Mouse (Mus musculus): ENCODE data around the gene Dpp4. TPM values are rescaled to one million over a fixed set of nuclear protein-coding genes. Genes with fewer than 3 reads are reported as not detected.

Gene Dpp4
- polyA plus RNA-seq, 1 experiment, result not detected

DNA sequence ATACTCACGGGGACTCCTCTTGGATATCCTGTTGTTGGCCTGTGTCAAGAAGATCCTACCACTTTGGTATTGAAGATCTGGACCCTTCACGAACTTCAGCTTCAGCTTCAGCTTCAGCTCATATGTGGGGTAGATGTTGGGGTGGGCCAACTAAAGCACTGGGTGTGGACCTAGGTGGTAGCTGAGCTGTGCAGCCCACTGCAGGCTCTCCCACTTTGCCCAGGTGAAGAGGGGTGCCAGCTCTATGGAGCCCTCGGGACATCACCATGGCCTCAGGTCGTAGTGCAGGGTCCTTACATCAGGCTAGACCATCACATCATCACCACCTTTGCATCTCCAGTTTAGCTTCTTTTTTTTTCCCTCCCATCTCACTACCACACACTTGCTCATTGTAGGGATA, 9.2 kb upstream of the Dpp4 start:
- Histone ChIP-seq H3K36me3 (ENCODE audit: control insufficient read depth, insufficient read depth) (no peaks in the 10 kb centered on the region), H3K79me2 (ENCODE audit: control insufficient read depth, insufficient read depth) (no peaks in the 10 kb centered on the region), H3K4me3 (ENCODE audit: insufficient read depth, poor library complexity, severe bottlenecking) (no peak overlapping the region), H3K79me3 (ENCODE audit: low read depth) (no peaks in the 10 kb centered on the region), H3ac (ENCODE audit: control insufficient read depth, insufficient read length, low read depth) (no peak overlapping the region), H3K27me3 (ENCODE audit: control insufficient read depth, insufficient read depth, insufficient read length) (no peaks in the 10 kb centered on the region)
- TF ChIP-seq CEBPB (IDR thresholded peaks at IDR 0.05; ENCODE audit: low read depth) (no peak), FOSL1 (IDR thresholded peaks at IDR 0.05; ENCODE audit: insufficient read depth, low read length, poor library complexity, severe bottlenecking) (no peak), USF1 (IDR thresholded peaks at IDR 0.05; ENCODE audit: low read depth) (no peak), MYOD1 (IDR thresholded peaks at IDR 0.05; ENCODE audit: control insufficient read depth, insufficient read length, low read depth) (no peak), MYOG (IDR thresholded peaks at IDR 0.05; ENCODE audit: control insufficient read depth, extremely low read depth, insufficient read length) (no peak), MAX (IDR thresholded peaks at IDR 0.05) (no peak), CTCF (IDR thresholded peaks at IDR 0.05; ENCODE audit: control insufficient read depth, insufficient read depth, insufficient read length) (no peak)

DNA sequence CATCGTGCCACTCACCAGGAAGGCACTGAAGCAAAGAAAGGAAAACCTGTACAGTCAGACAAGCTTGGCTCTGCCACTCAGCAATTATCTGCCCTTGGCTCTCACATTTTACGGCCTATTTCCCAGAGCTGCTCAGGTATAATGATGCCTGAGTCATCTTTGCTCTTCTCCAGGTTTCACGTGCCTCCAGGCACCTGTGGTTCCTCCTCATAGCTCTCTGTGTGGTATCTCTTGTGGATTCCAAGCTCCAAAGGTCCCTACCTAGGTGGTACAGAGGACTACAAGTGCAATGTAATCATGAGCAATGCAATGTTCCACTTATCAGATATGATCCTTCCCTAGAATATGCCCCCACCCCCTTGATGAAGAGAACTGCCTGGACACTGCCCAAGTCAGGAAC, 8.0 kb upstream of the Dpp4 start:
- TF ChIP-seq USF1 (IDR thresholded peaks at IDR 0.05; ENCODE audit: low read depth), result no peak
- TF ChIP-seq MYOD1 (IDR thresholded peaks at IDR 0.05; ENCODE audit: control insufficient read depth, insufficient read length, low read depth), result no peak
- TF ChIP-seq CEBPB (IDR thresholded peaks at IDR 0.05; ENCODE audit: low read depth), result no peak
- no peak for TF ChIP-seq MAX (IDR thresholded peaks at IDR 0.05)
- no peak for TF ChIP-seq MYOG (IDR thresholded peaks at IDR 0.05; ENCODE audit: control insufficient read depth, extremely low read depth, insufficient read length)
- no peak for TF ChIP-seq CTCF (IDR thresholded peaks at IDR 0.05; ENCODE audit: control insufficient read depth, insufficient read depth, insufficient read length)
- H3K79me3 ChIP-seq (ENCODE audit: low read depth), result no peaks in the 10 kb centered on the region
- H3K27me3 ChIP-seq (ENCODE audit: control insufficient read depth, insufficient read depth, insufficient read length), result no peaks in the 10 kb centered on the region
- no peaks in the 10 kb centered on the region for H3K79me2 ChIP-seq (ENCODE audit: control insufficient read depth, insufficient read depth)
- no peak overlapping the region for H3K4me3 ChIP-seq (ENCODE audit: insufficient read depth, poor library complexity, severe bottlenecking)
- no peaks in the 10 kb centered on the region for H3K36me3 ChIP-seq (ENCODE audit: control insufficient read depth, insufficient read depth)
- no peak overlapping the region for H3ac ChIP-seq (ENCODE audit: control insufficient read depth, insufficient read length, low read depth)

DNA sequence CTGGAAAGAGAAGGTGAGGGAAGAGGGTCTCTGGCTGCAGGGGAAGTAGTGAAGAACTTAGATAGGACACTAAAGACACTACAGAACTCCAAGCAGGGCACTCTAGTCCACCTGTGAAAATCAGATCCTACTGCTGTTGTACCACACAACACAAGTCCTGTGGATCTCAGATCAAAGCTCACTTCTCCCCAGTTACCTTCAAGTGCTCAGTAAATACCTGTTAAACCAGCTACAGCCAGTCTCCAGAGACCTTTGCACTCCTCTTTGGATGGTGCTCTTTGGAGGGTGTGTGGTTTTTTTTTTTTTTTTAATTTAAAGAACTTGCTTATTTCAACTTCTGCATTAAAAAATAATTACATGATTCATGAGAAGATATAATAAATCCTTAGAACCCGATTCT, 5.2 kb upstream of the Dpp4 start:
- no peak overlapping the region for H3K4me3 ChIP-seq (ENCODE audit: insufficient read depth, poor library complexity, severe bottlenecking)
- no peak overlapping the region for H3ac ChIP-seq (ENCODE audit: control insufficient read depth, insufficient read length, low read depth)
- no peaks in the 10 kb centered on the region for H3K79me3 ChIP-seq (ENCODE audit: low read depth)
- no peaks in the 10 kb centered on the region for H3K79me2 ChIP-seq (ENCODE audit: control insufficient read depth, insufficient read depth)
- TF ChIP-seq CEBPB (IDR thresholded peaks at IDR 0.05; ENCODE audit: low read depth) (no peak), USF1 (IDR thresholded peaks at IDR 0.05; ENCODE audit: low read depth) (no peak), CTCF (IDR thresholded peaks at IDR 0.05; ENCODE audit: control insufficient read depth, insufficient read depth, insufficient read length) (no peak), MAX (IDR thresholded peaks at IDR 0.05) (no peak), MYOD1 (IDR thresholded peaks at IDR 0.05; ENCODE audit: control insufficient read depth, insufficient read length, low read depth) (no peak), FOSL1 (IDR thresholded peaks at IDR 0.05; ENCODE audit: insufficient read depth, low read length, poor library complexity, severe bottlenecking) (no peak), MYOG (IDR thresholded peaks at IDR 0.05; ENCODE audit: control insufficient read depth, extremely low read depth, insufficient read length) (no peak)
- H3K36me3 ChIP-seq (ENCODE audit: control insufficient read depth, insufficient read depth), result no peaks in the 10 kb centered on the region
- H3K27me3 ChIP-seq (ENCODE audit: control insufficient read depth, insufficient read depth, insufficient read length), result no peaks in the 10 kb centered on the region

DNA sequence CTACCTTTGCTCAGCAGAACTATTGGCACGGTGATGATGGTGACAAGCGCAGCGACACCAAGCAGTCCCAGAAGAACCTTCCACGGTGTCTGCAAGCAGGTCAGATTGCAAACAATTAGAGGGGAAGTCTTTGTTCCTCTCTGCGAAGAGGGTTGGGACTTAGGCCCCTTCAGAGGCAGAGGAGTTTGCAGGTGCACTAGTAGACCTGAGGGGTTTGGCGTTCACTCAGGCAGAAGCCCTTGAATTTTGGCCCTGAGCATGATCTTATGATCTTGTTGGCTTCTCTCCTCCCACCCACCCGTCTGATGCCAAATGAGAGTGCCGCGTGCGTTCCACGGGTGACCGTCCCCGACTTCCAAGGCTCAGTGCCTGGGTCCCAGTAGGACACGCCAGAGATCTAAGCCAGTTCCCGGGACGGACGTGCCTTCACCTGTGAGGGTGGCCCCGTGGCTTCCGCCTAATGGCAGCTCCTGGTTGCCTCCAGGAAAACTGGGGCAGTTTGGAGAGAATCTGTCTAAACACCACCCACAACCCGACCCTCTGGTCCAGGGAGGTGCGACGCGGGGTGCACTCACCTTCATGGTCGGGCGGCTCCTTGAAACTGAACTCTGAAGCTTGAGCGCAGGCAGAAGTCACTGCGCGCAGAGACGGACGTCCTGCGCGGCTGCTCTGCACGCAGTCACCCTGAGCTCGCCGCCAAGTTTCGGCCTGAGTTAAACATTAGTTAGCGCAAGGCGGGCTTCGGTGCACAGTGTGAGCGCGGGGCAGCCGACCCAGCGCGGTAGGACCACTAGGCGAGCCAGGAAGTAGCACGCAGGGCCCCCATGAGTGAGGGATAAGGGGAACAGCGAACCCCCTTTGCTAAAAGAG, 585 bp downstream of the Dpp4 start:
- Histone ChIP-seq H3K79me2 (ENCODE audit: control insufficient read depth, insufficient read depth) (no peaks in the 10 kb centered on the region), H3K79me3 (ENCODE audit: low read depth) (no peaks in the 10 kb centered on the region), H3K36me3 (ENCODE audit: control insufficient read depth, insufficient read depth) (no peaks in the 10 kb centered on the region), H3K4me3 (ENCODE audit: insufficient read depth, poor library complexity, severe bottlenecking) (no peak overlapping the region), H3ac (ENCODE audit: control insufficient read depth, insufficient read length, low read depth) (no peak overlapping the region), H3K27me3 (ENCODE audit: control insufficient read depth, insufficient read depth, insufficient read length) (peaks cover 3% of the 10 kb centered on the region)
- TF ChIP-seq MYOD1 (IDR thresholded peaks at IDR 0.05; ENCODE audit: control insufficient read depth, insufficient read length, low read depth) (no peak), FOSL1 (IDR thresholded peaks at IDR 0.05; ENCODE audit: insufficient read depth, low read length, poor library complexity, severe bottlenecking) (no peak), USF1 (IDR thresholded peaks at IDR 0.05; ENCODE audit: low read depth) (no peak)

DNA sequence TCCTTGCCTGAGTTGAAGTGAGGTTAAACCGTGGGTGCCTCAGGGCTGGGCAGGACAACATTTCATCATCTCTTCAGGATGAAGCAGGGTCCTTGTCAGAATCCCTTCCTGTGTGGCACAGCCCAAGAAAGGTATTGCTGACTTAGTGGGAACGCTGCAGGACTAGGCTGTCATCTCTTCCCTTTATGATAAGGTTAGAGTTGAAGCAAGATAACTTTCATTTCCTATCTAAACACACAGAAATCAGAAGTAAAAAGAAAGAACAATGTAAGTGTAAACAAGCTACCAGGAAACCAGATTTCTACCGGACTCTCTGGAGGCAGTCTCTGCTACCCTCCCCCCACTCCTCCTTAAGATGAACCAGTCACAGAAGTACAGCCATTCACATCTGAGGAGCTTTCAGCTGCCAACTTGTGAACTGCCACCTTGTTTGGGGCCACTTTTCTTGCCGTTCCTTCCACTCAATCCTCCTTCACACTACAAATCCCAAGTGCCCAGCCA, 3.3 kb downstream of the Dpp4 start:
- TF ChIP-seq MYOG (IDR thresholded peaks at IDR 0.05; ENCODE audit: control insufficient read depth, extremely low read depth, insufficient read length), result no peak
- TF ChIP-seq USF1 (IDR thresholded peaks at IDR 0.05; ENCODE audit: low read depth), result no peak
- TF ChIP-seq FOSL1 (IDR thresholded peaks at IDR 0.05; ENCODE audit: insufficient read depth, low read length, poor library complexity, severe bottlenecking), result no peak
- TF ChIP-seq CEBPB (IDR thresholded peaks at IDR 0.05; ENCODE audit: low read depth), result no peak
- TF ChIP-seq CTCF (IDR thresholded peaks at IDR 0.05; ENCODE audit: control insufficient read depth, insufficient read depth, insufficient read length), result no peak
- TF ChIP-seq MYOD1 (IDR thresholded peaks at IDR 0.05; ENCODE audit: control insufficient read depth, insufficient read length, low read depth), result no peak
- no peak for TF ChIP-seq MAX (IDR thresholded peaks at IDR 0.05)
- no peaks in the 10 kb centered on the region for H3K79me2 ChIP-seq (ENCODE audit: control insufficient read depth, insufficient read depth)
- H3K27me3 ChIP-seq (ENCODE audit: control insufficient read depth, insufficient read depth, insufficient read length), result peaks cover 3% of the 10 kb centered on the region
- H3K36me3 ChIP-seq (ENCODE audit: control insufficient read depth, insufficient read depth), result no peaks in the 10 kb centered on the region
- no peak overlapping the region for H3K4me3 ChIP-seq (ENCODE audit: insufficient read depth, poor library complexity, severe bottlenecking)
- no peaks in the 10 kb centered on the region for H3K79me3 ChIP-seq (ENCODE audit: low read depth)
- H3ac ChIP-seq (ENCODE audit: control insufficient read depth, insufficient read length, low read depth), result no peak overlapping the region
